Mouse (Mus musculus): ENCODE measurements at regions not wholly inside any gene's neighbourhood (a gene's known extent, or its start where the extent isn't known, plus 50 kb on each side); places are given as distances from the start of the nearest gene placed in this dataset.

DNA sequence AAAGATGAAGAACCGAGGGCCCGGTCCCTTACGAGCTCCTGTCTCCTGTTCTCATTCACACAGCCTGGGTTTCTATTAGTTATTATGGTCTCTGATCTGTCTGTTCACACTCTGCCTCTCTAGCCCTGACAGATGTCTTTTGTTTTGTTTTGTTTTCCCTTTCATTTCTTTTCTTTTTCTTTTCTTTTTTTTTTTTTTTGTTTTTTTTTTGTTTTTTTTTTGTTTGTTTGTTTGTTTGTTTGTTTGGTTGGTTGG is 55.8 kb upstream of the Cpm start:
- Histone ChIP-seq H3K9ac (ENCODE audit: low read depth, low read length) (no peak overlapping the region), H3K9me3 (ENCODE audit: control insufficient read depth, low read length) (no peaks in the 10 kb centered on the region), H3K4me1 (ENCODE audit: control insufficient read depth, insufficient read depth, low read length) (peaks cover 11% of the 10 kb centered on the region; the same call in 1 of the 2 replicates), H3K27me3 (ENCODE audit: control insufficient read depth, insufficient read depth, low read length) (peaks cover 6% of the 10 kb centered on the region), H3K4me3 (ENCODE audit: low read length) (no peak overlapping the region), H3K27ac (ENCODE audit: low read depth, low read length) (no peak overlapping the region), H3K36me3 (ENCODE audit: control insufficient read depth, insufficient read depth, low read length) (no peaks in the 10 kb centered on the region), H3K4me2 (replicated peaks; ENCODE audit: low read depth, low read length) (no peak overlapping the region)
- no peak for ATAC-seq (ENCODE audit: low FRiP score, low TSS enrichment)
- 77% methylated on average over 3 of the region's 3 CpGs for WGBS

DNA sequence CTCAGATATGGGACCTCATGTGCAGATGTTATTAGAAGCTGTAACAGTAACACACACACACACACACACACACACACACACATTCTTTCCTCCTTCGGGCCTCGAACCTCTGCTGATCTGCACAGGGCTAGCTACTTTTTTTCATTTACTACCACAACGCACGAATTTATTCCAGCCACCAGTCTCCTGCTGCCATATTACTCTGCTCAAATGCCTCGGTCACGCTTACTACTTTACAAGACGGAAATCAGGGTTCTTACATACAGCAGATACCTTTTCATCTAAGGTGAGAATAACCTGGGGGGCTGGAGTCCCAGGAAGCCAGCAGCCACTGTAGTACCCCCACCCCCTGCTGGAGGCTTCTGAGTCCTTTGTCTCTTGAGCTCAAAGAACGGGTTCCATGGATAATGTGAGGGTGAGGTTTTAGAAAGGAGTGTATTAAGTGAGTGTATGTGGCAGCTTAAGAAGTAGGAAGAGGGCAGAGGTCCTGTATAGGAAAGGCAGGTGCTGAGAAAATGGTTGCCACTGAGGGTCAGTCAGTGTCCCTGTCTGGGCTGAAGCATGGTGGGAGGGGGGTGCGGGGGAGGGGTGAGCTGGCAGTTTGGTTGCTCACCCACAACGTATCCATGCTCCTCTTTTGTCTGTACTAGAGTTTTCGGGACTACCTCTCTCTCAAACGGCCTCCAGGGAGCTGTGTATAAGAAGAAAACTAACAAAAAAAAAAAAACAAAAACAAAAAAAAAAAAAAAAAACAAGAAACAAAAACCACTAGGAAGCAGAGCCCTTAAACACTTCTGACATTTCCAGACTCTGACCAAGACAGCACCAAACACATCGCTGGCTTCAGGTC is 56.3 kb upstream of the Cpm start:
- ATAC-seq (ENCODE audit: low FRiP score, low TSS enrichment), result no peak
- H3K9me3 ChIP-seq (ENCODE audit: control insufficient read depth, low read length), result no peaks in the 10 kb centered on the region
- H3K36me3 ChIP-seq (ENCODE audit: control insufficient read depth, insufficient read depth, low read length), result no peaks in the 10 kb centered on the region

DNA sequence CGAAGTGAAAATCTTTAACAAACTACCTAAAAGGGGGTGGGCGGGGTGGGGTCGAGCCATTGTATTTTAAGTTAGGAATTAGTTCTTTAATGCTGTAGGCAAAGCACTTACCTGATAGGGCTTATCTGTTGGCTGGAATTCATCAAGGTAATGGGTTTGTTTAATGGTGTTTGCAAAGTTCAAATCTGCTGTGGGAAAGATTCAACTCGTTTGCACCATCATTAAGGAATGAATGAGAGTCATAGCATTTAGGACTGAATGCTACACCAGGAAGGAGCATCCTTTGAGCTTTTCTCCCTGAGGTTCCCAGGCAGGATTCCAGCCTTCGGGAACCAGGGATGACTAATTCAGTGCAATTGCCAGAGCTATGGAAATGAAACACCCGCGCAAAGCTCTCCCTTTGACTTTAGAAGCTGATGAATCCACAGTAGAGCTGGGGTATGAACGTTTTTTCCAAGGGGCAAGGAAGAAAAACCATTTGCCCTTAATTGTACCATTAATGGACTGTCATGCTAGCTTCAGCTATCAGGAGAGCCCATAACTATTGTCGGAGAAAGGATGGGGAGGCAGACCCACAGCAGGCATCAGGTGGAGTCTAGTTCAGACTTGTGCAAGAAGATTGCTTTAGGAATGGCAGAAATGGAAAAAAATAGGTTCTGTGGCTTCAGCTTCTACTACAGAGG is 57.3 kb upstream of the Cpm start:
- 10% methylated on average over 9 of the region's 9 CpGs for WGBS
- Histone ChIP-seq H3K9me3 (ENCODE audit: control insufficient read depth, low read length) (no peaks in the 10 kb centered on the region), H3K27ac (ENCODE audit: low read depth, low read length) (no peak overlapping the region), H3K4me3 (ENCODE audit: low read length) (peak overlapping the region; percentile 34), H3K4me1 (ENCODE audit: control insufficient read depth, insufficient read depth, low read length) (peaks cover 11% of the 10 kb centered on the region; the same call in 1 of the 2 replicates), H3K4me2 (replicated peaks; ENCODE audit: low read depth, low read length) (peak overlapping the region; percentile 60), H3K36me3 (ENCODE audit: control insufficient read depth, insufficient read depth, low read length) (no peaks in the 10 kb centered on the region), H3K9ac (ENCODE audit: low read depth, low read length) (peak overlapping the region; percentile 2; the same call in 1 of the 2 replicates), H3K27me3 (ENCODE audit: control insufficient read depth, insufficient read depth, low read length) (peaks cover 6% of the 10 kb centered on the region)
- no peak for ATAC-seq (ENCODE audit: low FRiP score, low TSS enrichment)

More for the DNA sequence above, 56.3 kb upstream of the Cpm start:
- Histone ChIP-seq H3K27me3 (ENCODE audit: control insufficient read depth, insufficient read depth, low read length) (peaks cover 6% of the 10 kb centered on the region), H3K9ac (ENCODE audit: low read depth, low read length) (no peak overlapping the region), H3K4me1 (ENCODE audit: control insufficient read depth, insufficient read depth, low read length) (peaks cover 11% of the 10 kb centered on the region; the same call in 1 of the 2 replicates), H3K4me2 (replicated peaks; ENCODE audit: low read depth, low read length) (no peak overlapping the region), H3K4me3 (ENCODE audit: low read length) (no peak overlapping the region), H3K27ac (ENCODE audit: low read depth, low read length) (no peak overlapping the region)
- WGBS, result 50% methylated on average over 13 of the region's 13 CpGs

DNA sequence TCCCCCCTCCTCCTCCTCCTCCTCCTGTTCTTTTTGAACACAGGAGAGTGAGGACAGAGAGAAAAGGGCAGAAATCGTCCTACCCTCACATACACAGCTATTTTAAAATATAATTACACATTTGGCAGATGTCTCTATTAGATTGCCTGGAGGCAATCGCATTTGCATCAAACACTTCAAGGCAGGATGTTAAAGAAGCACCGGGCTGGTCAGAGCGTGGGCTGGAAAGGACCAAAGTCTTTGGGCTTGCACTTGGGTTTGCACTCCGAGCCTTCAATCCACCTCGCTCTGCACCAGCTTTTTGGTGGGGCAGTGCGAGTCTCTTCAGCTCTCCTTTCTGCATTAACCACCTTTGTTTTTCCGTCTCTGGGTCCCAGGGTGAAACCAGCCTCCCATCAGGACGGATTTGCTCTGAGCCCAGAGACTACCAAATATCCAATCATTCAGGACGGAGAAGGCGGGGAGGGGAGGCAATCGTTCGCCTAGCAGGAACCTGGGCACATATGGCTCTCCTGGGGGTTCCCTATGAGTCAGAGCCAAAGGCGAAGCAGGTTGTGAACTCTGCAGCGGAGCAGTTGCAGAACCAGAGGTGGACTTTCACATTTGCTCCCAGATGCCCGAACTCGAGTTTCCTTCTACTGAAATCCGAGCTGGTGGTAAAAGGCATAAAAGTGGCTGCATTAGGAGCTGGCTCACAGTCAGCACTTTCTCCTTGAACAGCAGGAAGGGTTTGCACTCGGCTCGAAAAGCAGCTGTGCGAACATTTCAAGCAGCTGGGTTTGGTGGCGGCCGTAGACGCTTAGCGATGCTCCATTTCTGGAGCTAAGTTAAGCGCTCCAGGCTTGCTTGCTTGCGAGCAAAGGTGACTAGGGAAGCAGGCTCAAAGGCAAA is 58.1 kb upstream of the Cpm start:
- H3K4me1 ChIP-seq (ENCODE audit: control insufficient read depth, insufficient read depth, low read length), result peaks cover 11% of the 10 kb centered on the region; the same call in 1 of the 2 replicates
- peak; percentile 50; the same call in 1 of the 2 replicates for ATAC-seq (ENCODE audit: low FRiP score, low TSS enrichment)
- no peak overlapping the region for H3K27ac ChIP-seq (ENCODE audit: low read depth, low read length)
- WGBS, result under 1% methylated on average over 27 of the region's 27 CpGs
- peaks cover 6% of the 10 kb centered on the region for H3K27me3 ChIP-seq (ENCODE audit: control insufficient read depth, insufficient read depth, low read length)
- H3K36me3 ChIP-seq (ENCODE audit: control insufficient read depth, insufficient read depth, low read length), result no peaks in the 10 kb centered on the region
- 0 out of 2 replicates have a peak, but pooled peaks cover 2% of the 10 kb centered on the region for H3K9me3 ChIP-seq (ENCODE audit: control insufficient read depth, low read length)
- H3K4me2 ChIP-seq (replicated peaks; ENCODE audit: low read depth, low read length), result peak overlapping the region; percentile 60
- peak overlapping the region; percentile 2; the same call in 1 of the 2 replicates for H3K9ac ChIP-seq (ENCODE audit: low read depth, low read length)
- H3K4me3 ChIP-seq (ENCODE audit: low read length), result peak overlapping the region; percentile 34

DNA sequence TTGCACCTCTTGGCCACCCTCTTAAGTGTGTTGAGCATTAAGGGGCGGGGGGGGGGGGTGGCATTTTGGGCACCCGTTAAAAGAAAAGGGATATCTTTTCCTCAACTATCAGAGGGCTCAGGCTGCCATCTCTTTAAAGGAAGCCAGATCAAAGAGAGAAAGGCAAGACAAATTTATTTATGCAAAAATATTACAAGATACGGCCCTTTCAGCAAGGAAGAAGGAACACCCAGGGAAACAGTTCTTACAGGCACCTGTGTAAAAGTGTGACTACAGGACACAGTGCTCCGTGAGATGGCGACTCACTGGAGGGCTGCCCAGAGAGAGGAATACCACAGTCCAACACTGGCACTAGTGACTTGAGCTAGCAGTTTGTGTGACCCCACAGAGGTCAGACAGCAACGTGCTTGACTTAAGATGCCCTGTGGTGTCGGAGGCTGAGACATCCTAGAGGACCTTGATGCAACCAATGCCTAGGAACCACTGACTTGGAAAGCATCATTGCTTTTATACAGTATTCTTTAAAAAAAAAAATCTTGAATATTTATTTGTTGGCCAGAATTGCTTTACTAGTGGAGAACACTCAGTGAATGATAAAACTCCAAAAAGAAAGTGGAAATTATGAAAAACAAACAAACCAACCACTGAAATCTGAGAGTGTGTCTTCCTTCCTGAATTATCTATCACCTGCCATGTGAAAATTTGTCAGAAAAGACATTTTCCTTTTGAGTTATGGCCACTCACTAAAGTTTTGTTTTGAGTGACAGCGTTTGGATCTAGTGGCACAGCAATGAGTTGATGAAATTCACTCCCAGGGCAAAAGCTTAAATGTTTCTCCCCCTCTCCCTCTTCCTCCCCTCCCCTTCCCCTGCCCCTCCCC is 59.0 kb upstream of the Cpm start:
- Histone ChIP-seq H3K27ac (ENCODE audit: low read depth, low read length) (no peak overlapping the region), H3K4me1 (ENCODE audit: control insufficient read depth, insufficient read depth, low read length) (peaks cover 11% of the 10 kb centered on the region; the same call in 1 of the 2 replicates), H3K4me3 (ENCODE audit: low read length) (no peak overlapping the region; the same call in 1 of the 2 replicates), H3K9ac (ENCODE audit: low read depth, low read length) (no peak overlapping the region), H3K27me3 (ENCODE audit: control insufficient read depth, insufficient read depth, low read length) (peaks cover 6% of the 10 kb centered on the region), H3K9me3 (ENCODE audit: control insufficient read depth, low read length) (0 out of 2 replicates have a peak, but pooled peaks cover 3% of the 10 kb centered on the region), H3K36me3 (ENCODE audit: control insufficient read depth, insufficient read depth, low read length) (no peaks in the 10 kb centered on the region), H3K4me2 (replicated peaks; ENCODE audit: low read depth, low read length) (peak overlapping the region; percentile 60; the same call in 1 of the 2 replicates)
- ATAC-seq (ENCODE audit: low FRiP score, low TSS enrichment), result no peak
- WGBS, result 47% methylated on average over 8 of the region's 8 CpGs

DNA sequence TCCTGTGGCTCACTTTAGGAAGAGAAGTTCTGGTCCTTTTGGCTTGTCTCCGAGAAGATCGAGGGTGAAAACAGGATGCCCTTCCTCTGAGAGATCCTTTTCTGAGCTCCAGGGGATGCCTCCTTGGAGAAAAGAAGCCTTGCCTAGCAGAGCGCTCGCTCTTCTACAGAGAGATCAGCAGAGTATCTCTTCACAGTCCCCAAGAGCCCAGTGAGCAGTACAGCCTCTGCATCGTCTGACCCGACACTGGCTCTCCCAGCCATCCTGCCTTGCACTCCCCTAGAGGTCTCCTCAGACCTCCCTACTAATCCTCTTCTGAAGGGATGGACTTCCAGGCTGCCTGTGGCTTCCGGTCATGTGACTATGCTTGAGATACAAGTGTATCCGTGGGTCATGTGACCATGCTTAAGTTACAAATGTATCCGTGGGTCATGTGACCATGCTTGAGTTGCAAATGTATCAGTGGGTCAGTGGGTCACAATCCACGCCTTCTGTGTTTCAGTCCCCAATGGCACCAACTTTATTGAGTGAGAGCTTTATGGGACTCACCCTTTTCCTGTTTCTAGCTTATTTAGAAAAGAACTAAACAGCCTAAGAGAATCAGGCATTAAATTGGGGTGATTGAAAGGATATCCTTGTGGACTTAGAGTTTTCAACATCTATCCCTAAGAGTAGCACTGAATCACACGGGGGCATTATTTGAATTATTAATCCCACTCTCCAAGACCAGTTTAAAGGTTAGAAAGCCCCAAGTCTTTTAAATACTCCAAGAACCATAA is 59.8 kb upstream of the Cpm start:
- H3K36me3 ChIP-seq (ENCODE audit: control insufficient read depth, insufficient read depth, low read length), result no peaks in the 10 kb centered on the region
- H3K4me2 ChIP-seq (replicated peaks; ENCODE audit: low read depth, low read length), result no peak overlapping the region
- H3K4me3 ChIP-seq (ENCODE audit: low read length), result no peak overlapping the region
- H3K4me1 ChIP-seq (ENCODE audit: control insufficient read depth, insufficient read depth, low read length), result peaks cover 11% of the 10 kb centered on the region; the same call in 1 of the 2 replicates
- H3K9ac ChIP-seq (ENCODE audit: low read depth, low read length), result no peak overlapping the region
- no peak overlapping the region for H3K27ac ChIP-seq (ENCODE audit: low read depth, low read length)
- H3K9me3 ChIP-seq (ENCODE audit: control insufficient read depth, low read length), result 0 out of 2 replicates have a peak, but pooled peaks cover 3% of the 10 kb centered on the region
- H3K27me3 ChIP-seq (ENCODE audit: control insufficient read depth, insufficient read depth, low read length), result peaks cover 6% of the 10 kb centered on the region
- no peak for ATAC-seq (ENCODE audit: low FRiP score, low TSS enrichment)
- WGBS, result 74% methylated on average over 11 of the region's 11 CpGs

DNA sequence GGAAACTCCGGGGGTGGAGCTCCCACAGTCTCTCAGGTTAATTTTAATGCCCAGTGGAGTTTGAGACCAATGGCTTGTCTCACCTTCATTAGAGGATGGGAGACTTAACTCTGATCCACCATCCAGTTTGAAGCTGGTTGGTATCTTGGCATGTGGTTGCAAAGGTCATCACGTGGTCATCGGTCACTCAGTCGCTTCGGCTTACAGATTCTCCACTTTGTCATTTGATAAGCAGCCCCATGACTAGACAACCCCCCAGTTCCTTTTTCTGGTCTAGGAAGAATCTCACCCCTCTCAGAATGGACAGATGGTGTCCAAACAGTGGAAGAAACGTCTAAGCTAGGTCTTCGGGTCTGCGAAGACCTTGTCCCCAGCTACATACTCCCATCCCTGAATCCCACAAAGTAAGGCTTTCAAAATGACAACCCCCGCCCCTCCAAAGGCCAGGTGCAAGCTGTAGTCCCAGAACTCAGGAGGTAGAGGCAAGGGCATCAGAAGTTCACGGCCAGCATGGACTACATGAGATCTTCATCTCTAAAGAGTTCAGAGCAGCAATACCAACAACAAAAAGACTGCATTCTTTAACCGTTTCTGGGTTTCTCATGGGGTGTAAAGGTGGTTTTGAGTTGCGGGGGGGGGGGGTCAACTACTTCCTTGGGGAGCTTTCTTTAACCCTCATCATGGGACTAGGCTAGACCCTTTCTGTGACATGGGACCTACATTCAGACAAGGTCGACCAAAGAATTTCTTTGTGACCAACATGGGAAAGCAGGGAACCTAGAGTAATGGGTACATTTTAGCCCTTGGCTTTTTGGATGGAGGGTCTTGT is 60.6 kb upstream of the Cpm start:
- Histone ChIP-seq H3K4me3 (ENCODE audit: low read length) (no peak overlapping the region), H3K9ac (ENCODE audit: low read depth, low read length) (no peak overlapping the region), H3K9me3 (ENCODE audit: control insufficient read depth, low read length) (0 out of 2 replicates have a peak, but pooled peaks cover 3% of the 10 kb centered on the region), H3K27ac (ENCODE audit: low read depth, low read length) (no peak overlapping the region), H3K36me3 (ENCODE audit: control insufficient read depth, insufficient read depth, low read length) (no peaks in the 10 kb centered on the region), H3K4me1 (ENCODE audit: control insufficient read depth, insufficient read depth, low read length) (peaks cover 11% of the 10 kb centered on the region; the same call in 1 of the 2 replicates), H3K4me2 (replicated peaks; ENCODE audit: low read depth, low read length) (no peak overlapping the region), H3K27me3 (ENCODE audit: control insufficient read depth, insufficient read depth, low read length) (peaks cover 6% of the 10 kb centered on the region)
- WGBS, result 95% methylated on average over 13 of the region's 13 CpGs
- no peak for ATAC-seq (ENCODE audit: low FRiP score, low TSS enrichment)
